Mouse (Mus musculus): ENCODE data around the gene Babam2. TPM values are rescaled to one million over a fixed set of nuclear protein-coding genes. Genes with fewer than 3 reads are reported as not detected.

Babam2 gene
- polyA plus RNA-seq (2014; fragmentation: Nextera tagmentation; extraction: Ambion mirVana): 32.3 TPM in 2 replicates

GRCm38 (mm10) chr5:31697644-31698296, at the start of gene Babam2:
Gene Babam2, plus strand, starts transcription at chr5:31697684.
- Histone ChIP-seq H3K4me1 (ENCODE audit: control insufficient read depth, insufficient read depth, low read length) (peaks cover 4% of the 10 kb centered on the region), H3K27ac (ENCODE audit: low read depth, low read length) (peak within 1 kb of the TSS; percentile 89), H3K4me3 (ENCODE audit: low read depth, low read length) (peak within 1 kb of the TSS; percentile 77), H3K4me2 (ENCODE audit: low read length) (peak within 1 kb of the TSS; percentile 81), H3K9me3 (replicated peaks; ENCODE audit: control insufficient read depth, low read length) (no peaks in the 10 kb centered on the region), H3K27me3 (replicated peaks; ENCODE audit: control insufficient read depth, insufficient read depth, low read length) (no peaks in the 10 kb centered on the region), H3K36me3 (ENCODE audit: control insufficient read depth, insufficient read depth, low read length) (no peaks in the 10 kb centered on the region), H3K9ac (ENCODE audit: low read length) (peak within 1 kb of the TSS; percentile 88)
- DNase-seq (ENCODE audit: low spot score) (peak; percentile 93), ATAC-seq (peak; percentile 96)
- under 1% methylated on average over 71 of the region's 71 CpGs for WGBS

- no peak for DNase-seq (ENCODE audit: low spot score)
- 89% methylated on average over 2 of the region's 2 CpGs for whole genome bisulfite sequencing
- H3K27me3 ChIP-seq (replicated peaks; ENCODE audit: control insufficient read depth, insufficient read depth, low read length): no peaks in the 10 kb centered on the region
These were observed 46.8 kb upstream of the Babam2 start for GRCm38 (mm10) chr5:31650518-31651288.

GRCm38 (mm10) chr5:31655688-31656190, 41.7 kb upstream of the Babam2 start:
- Histone ChIP-seq H3K9ac (ENCODE audit: low read length) (no peak overlapping the region), H3K36me3 (ENCODE audit: control insufficient read depth, insufficient read depth, low read length) (no peaks in the 10 kb centered on the region), H3K4me3 (ENCODE audit: low read depth, low read length) (no peak overlapping the region), H3K27ac (ENCODE audit: low read depth, low read length) (no peak overlapping the region), H3K4me1 (ENCODE audit: control insufficient read depth, insufficient read depth, low read length) (no peaks in the 10 kb centered on the region), H3K4me2 (ENCODE audit: low read length) (no peak overlapping the region), H3K27me3 (replicated peaks; ENCODE audit: control insufficient read depth, insufficient read depth, low read length) (no peaks in the 10 kb centered on the region), H3K9me3 (replicated peaks; ENCODE audit: control insufficient read depth, low read length) (no peaks in the 10 kb centered on the region)
- DNase-seq (ENCODE audit: low spot score) (no peak), ATAC-seq (no peak)
- WGBS: 95% methylated on average over 1 of the region's 1 CpGs

More at GRCm38 (mm10) chr5:31650518-31651288, 46.8 kb upstream of the Babam2 start:
- Histone ChIP-seq H3K4me1 (ENCODE audit: control insufficient read depth, insufficient read depth, low read length) (no peaks in the 10 kb centered on the region), H3K9me3 (replicated peaks; ENCODE audit: control insufficient read depth, low read length) (no peaks in the 10 kb centered on the region), H3K4me3 (ENCODE audit: low read depth, low read length) (no peak overlapping the region), H3K36me3 (ENCODE audit: control insufficient read depth, insufficient read depth, low read length) (no peaks in the 10 kb centered on the region), H3K27ac (ENCODE audit: low read depth, low read length) (no peak overlapping the region), H3K4me2 (ENCODE audit: low read length) (no peak overlapping the region), H3K9ac (ENCODE audit: low read length) (no peak overlapping the region)
- ATAC-seq: no peak

- Histone ChIP-seq H3K27ac (ENCODE audit: low read depth, low read length) (no peak overlapping the region), H3K4me3 (ENCODE audit: low read depth, low read length) (no peak overlapping the region), H3K27me3 (replicated peaks; ENCODE audit: control insufficient read depth, insufficient read depth, low read length) (no peaks in the 10 kb centered on the region), H3K4me1 (ENCODE audit: control insufficient read depth, insufficient read depth, low read length) (no peaks in the 10 kb centered on the region), H3K9me3 (replicated peaks; ENCODE audit: control insufficient read depth, low read length) (no peaks in the 10 kb centered on the region), H3K9ac (ENCODE audit: low read length) (no peak overlapping the region), H3K4me2 (ENCODE audit: low read length) (no peak overlapping the region), H3K36me3 (ENCODE audit: control insufficient read depth, insufficient read depth, low read length) (no peaks in the 10 kb centered on the region)
- DNase-seq (ENCODE audit: low spot score) (no peak), ATAC-seq (no peak)
- WGBS: 35% methylated on average over 1 of the region's 1 CpGs
These were observed 31.3 kb upstream of the Babam2 start for GRCm38 (mm10) chr5:31666176-31666575.

GRCm38 (mm10) chr5:31668325-31668968, 29.0 kb upstream of the Babam2 start:
- Histone ChIP-seq H3K36me3 (ENCODE audit: control insufficient read depth, insufficient read depth, low read length) (no peaks in the 10 kb centered on the region), H3K9me3 (replicated peaks; ENCODE audit: control insufficient read depth, low read length) (no peaks in the 10 kb centered on the region), H3K9ac (ENCODE audit: low read length) (no peak overlapping the region), H3K4me1 (ENCODE audit: control insufficient read depth, insufficient read depth, low read length) (no peaks in the 10 kb centered on the region), H3K4me2 (ENCODE audit: low read length) (no peak overlapping the region), H3K27ac (ENCODE audit: low read depth, low read length) (no peak overlapping the region), H3K27me3 (replicated peaks; ENCODE audit: control insufficient read depth, insufficient read depth, low read length) (no peaks in the 10 kb centered on the region), H3K4me3 (ENCODE audit: low read depth, low read length) (no peak overlapping the region)
- WGBS: 83% methylated on average over 13 of the region's 13 CpGs
- DNase-seq (ENCODE audit: low spot score) (no peak), ATAC-seq (no peak)

GRCm38 (mm10) chr5:31669984-31670383, 27.5 kb upstream of the Babam2 start:
- H3K4me1 ChIP-seq (ENCODE audit: control insufficient read depth, insufficient read depth, low read length): no peaks in the 10 kb centered on the region
- no peak for ATAC-seq

GRCm38 (mm10) chr5:31671137-31671536, 26.3 kb upstream of the Babam2 start:
- H3K27ac ChIP-seq (ENCODE audit: low read depth, low read length): no peak overlapping the region
- 54% methylated on average over 2 of the region's 2 CpGs for WGBS
- H3K36me3 ChIP-seq (ENCODE audit: control insufficient read depth, insufficient read depth, low read length): no peaks in the 10 kb centered on the region
- no peak overlapping the region for H3K4me2 ChIP-seq (ENCODE audit: low read length)
- H3K4me1 ChIP-seq (ENCODE audit: control insufficient read depth, insufficient read depth, low read length): no peaks in the 10 kb centered on the region
- H3K4me3 ChIP-seq (ENCODE audit: low read depth, low read length): no peak overlapping the region
- no peaks in the 10 kb centered on the region for H3K9me3 ChIP-seq (replicated peaks; ENCODE audit: control insufficient read depth, low read length)
- H3K9ac ChIP-seq (ENCODE audit: low read length): no peak overlapping the region
- ATAC-seq (no peak), DNase-seq (ENCODE audit: low spot score) (no peak)
- no peaks in the 10 kb centered on the region for H3K27me3 ChIP-seq (replicated peaks; ENCODE audit: control insufficient read depth, insufficient read depth, low read length)

More at GRCm38 (mm10) chr5:31669984-31670383, 27.5 kb upstream of the Babam2 start:
- H3K27ac ChIP-seq (ENCODE audit: low read depth, low read length): no peak overlapping the region
- WGBS: 75% methylated on average over 5 of the region's 5 CpGs
- H3K36me3 ChIP-seq (ENCODE audit: control insufficient read depth, insufficient read depth, low read length): no peaks in the 10 kb centered on the region
- DNase-seq (ENCODE audit: low spot score): no peak
- H3K4me3 ChIP-seq (ENCODE audit: low read depth, low read length): no peak overlapping the region
- H3K9me3 ChIP-seq (replicated peaks; ENCODE audit: control insufficient read depth, low read length): no peaks in the 10 kb centered on the region
- no peak overlapping the region for H3K9ac ChIP-seq (ENCODE audit: low read length)
- H3K27me3 ChIP-seq (replicated peaks; ENCODE audit: control insufficient read depth, insufficient read depth, low read length): no peaks in the 10 kb centered on the region
- no peak overlapping the region for H3K4me2 ChIP-seq (ENCODE audit: low read length)

- Histone ChIP-seq H3K9me3 (replicated peaks; ENCODE audit: control insufficient read depth, low read length) (no peaks in the 10 kb centered on the region), H3K27ac (ENCODE audit: low read depth, low read length) (no peak overlapping the region), H3K9ac (ENCODE audit: low read length) (no peak overlapping the region), H3K27me3 (replicated peaks; ENCODE audit: control insufficient read depth, insufficient read depth, low read length) (no peaks in the 10 kb centered on the region), H3K4me3 (ENCODE audit: low read depth, low read length) (no peak overlapping the region), H3K36me3 (ENCODE audit: control insufficient read depth, insufficient read depth, low read length) (no peaks in the 10 kb centered on the region), H3K4me2 (ENCODE audit: low read length) (no peak overlapping the region), H3K4me1 (ENCODE audit: control insufficient read depth, insufficient read depth, low read length) (no peaks in the 10 kb centered on the region)
- ATAC-seq (no peak), DNase-seq (ENCODE audit: low spot score) (no peak)
- 70% methylated on average over 2 of the region's 2 CpGs for WGBS
These were observed 24.1 kb upstream of the Babam2 start for GRCm38 (mm10) chr5:31673431-31673830.

Measured in forebrain, embryonic 14.5 days (tissue).